Mouse (Mus musculus): ENCODE data around the gene Cacna2d3.

DNA sequence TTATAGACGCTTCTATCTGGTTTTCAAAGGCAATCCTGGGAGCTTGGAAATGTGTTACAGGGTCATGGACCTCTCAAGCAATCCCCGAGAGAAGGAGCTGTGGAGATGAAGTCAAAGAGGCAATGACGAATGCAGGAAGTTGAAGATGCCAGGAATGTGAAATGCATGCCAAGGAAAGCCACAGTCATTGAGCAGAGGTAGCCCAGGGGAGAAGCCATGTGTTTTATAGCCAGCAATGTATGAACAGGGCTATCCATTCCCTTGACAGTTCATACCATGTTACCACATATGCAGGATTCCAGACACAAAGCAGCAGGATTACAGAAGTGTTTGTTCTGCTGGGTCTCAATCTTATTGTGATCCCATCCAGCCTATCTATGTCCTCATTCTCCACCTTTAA lies 359.2 kb downstream of the Cacna2d3 start:
- TF ChIP-seq CTCF (IDR thresholded peaks at IDR 0.05; ENCODE audit: low read depth, low read length) (no peak), GATA1 (IDR thresholded peaks at IDR 0.05; ENCODE audit: borderline replicate concordance, low read length) (no peak), TAL1 (conservative IDR thresholded peaks at IDR 0.05; ENCODE audit: low read depth, low read length) (no peak), POLR2AphosphoS5 (IDR thresholded peaks at IDR 0.05; ENCODE audit: insufficient replicate concordance, low read depth, low read length) (no peak)

Measured in G1E (cell line).